Mouse (Mus musculus) c-Kit-positive CD71-positive TER-119-positive erythroid progenitor cells, embryonic 14.5 days (primary cell): Measurements from ENCODE around the gene Rab5b.
A peak's percentile ranks its signal among the peaks of the same experiment; 100 is the strongest.
"Not testable (repeated sequence)": the region's sequence is repeated elsewhere in the genome, so short reads cannot be mapped to it uniquely, and the experiment has no call there.

Experiments
- DNase-seq: peaks from one replicate; pipeline ENCODE4 v3.0.0-alpha.2; 2013; ENCODE audit warnings: low spot score

Gene Rab5b

GRCm38 (mm10) chr10:128695992-128696807, at the start of gene Rab5b:
Gene Rab5b, minus strand, starts transcription at chr10:128696264.
- peak; percentile 99 for DNase-seq

- DNase-seq = no peak
Measured at GRCm38 (mm10) chr10:128744680-128745601, 48.9 kb upstream of the Rab5b start, which contains the start of gene Dgka. Gene Dgka, minus strand, starts transcription at chr10:128744855.

GRCm38 (mm10) chr10:128744211-128744610, 48.1 kb upstream of the Rab5b start:
- DNase-seq = no peak

GRCm38 (mm10) chr10:128743791-128744191, 47.7 kb upstream of the Rab5b start:
- no peak for DNase-seq

- no peak for DNase-seq
Measured at GRCm38 (mm10) chr10:128743235-128743634, 47.2 kb upstream of the Rab5b start.

GRCm38 (mm10) chr10:128742616-128743015, 46.6 kb upstream of the Rab5b start:
- DNase-seq = no peak

GRCm38 (mm10) chr10:128740296-128740695, 44.2 kb upstream of the Rab5b start:
- no peak for DNase-seq

- no peak for DNase-seq
Measured at GRCm38 (mm10) chr10:128737435-128737834, 41.4 kb upstream of the Rab5b start.

GRCm38 (mm10) chr10:128731992-128732391, 35.9 kb upstream of the Rab5b start:
- DNase-seq = no peak

GRCm38 (mm10) chr10:128731002-128731433, 35.0 kb upstream of the Rab5b start:
- DNase-seq = peak; percentile 54

- DNase-seq = no peak
Measured at GRCm38 (mm10) chr10:128728059-128728458, 32.0 kb upstream of the Rab5b start.

- not testable (repeated sequence) for DNase-seq
Measured at GRCm38 (mm10) chr10:128725466-128725865, 29.4 kb upstream of the Rab5b start.

GRCm38 (mm10) chr10:128715559-128716537, 19.8 kb upstream of the Rab5b start:
- no peak for DNase-seq

- not testable (repeated sequence) for DNase-seq
Measured at GRCm38 (mm10) chr10:128711318-128711717, 15.3 kb upstream of the Rab5b start.

- DNase-seq = no peak
Measured at GRCm38 (mm10) chr10:128705317-128705693, 9.2 kb upstream of the Rab5b start.

- peak; percentile 91 for DNase-seq
Measured at GRCm38 (mm10) chr10:128704491-128705316, 8.6 kb upstream of the Rab5b start, which contains the start of gene Cdk2. Gene Cdk2, minus strand, starts transcription at chr10:128705031.

- peak; percentile 20 for DNase-seq
Measured at GRCm38 (mm10) chr10:128703895-128704294, 7.8 kb upstream of the Rab5b start, which contains the start of gene Pmel. Gene Pmel, plus strand, starts transcription at chr10:128704195.

GRCm38 (mm10) chr10:128702328-128703007, 6.4 kb upstream of the Rab5b start:
- no peak for DNase-seq

- DNase-seq = no peak
Measured at GRCm38 (mm10) chr10:128700712-128701111, 4.6 kb upstream of the Rab5b start.

GRCm38 (mm10) chr10:128699611-128700010, 3.5 kb upstream of the Rab5b start:
- no peak for DNase-seq
